Mouse (Mus musculus) hindbrain, postnatal 0 days (tissue): ENCODE measurements around the gene Ebf3. TPM values are rescaled to one million over a fixed set of nuclear protein-coding genes. Genes with fewer than 3 reads are reported as not detected.

Experiments
- ATAC-seq: fragments of 200-750 bp; cut with Nextera tagmentation; 2 replicates; pipeline ENCODE4 v1.8.0; 2017; ENCODE audit warnings: mild to moderate bottlenecking, moderate TSS enrichment, moderate library complexity
- DNase-seq: peaks from one replicate; pipeline ENCODE4 v3.0.0-alpha.2; 2015; ENCODE audit warnings: low spot score
- H3K27ac ChIP-seq: fragments of 300-500 bp; sonication (generic); 2 replicates; pipeline ENCODE4 v1.5.1; 2014; ENCODE audit warnings: mild to moderate bottlenecking
- H3K27me3 ChIP-seq: fragments of 300-500 bp; sonication (generic); 2 replicates; pipeline ENCODE4 v1.6.1; 2014; ENCODE audit warnings: low read length, mixed read lengths; ENCODE audit not compliant: insufficient read depth
- H3K36me3 ChIP-seq: fragments of 300-500 bp; sonication (generic); 2 replicates; pipeline ENCODE4 v1.6.1; 2014; ENCODE audit warnings: low read length, mixed read lengths; ENCODE audit not compliant: insufficient read depth
- H3K4me1 ChIP-seq: fragments of 300-500 bp; sonication (generic); 2 replicates; pipeline ENCODE4 v1.6.1; 2014; ENCODE audit warnings: antibody characterized with exemption, low read length, mixed read lengths; ENCODE audit not compliant: insufficient read depth
- H3K4me2 ChIP-seq: fragments of 300-500 bp; sonication (generic); 2 replicates; pipeline ENCODE4 v1.6.1; 2014; ENCODE audit warnings: low read depth, mild to moderate bottlenecking, low read length, moderate library complexity, mixed read lengths
- H3K4me3 ChIP-seq: fragments of 300-500 bp; sonication (generic); 2 replicates; pipeline ENCODE4 v1.5.1; 2014; ENCODE audit warnings: low read length
- H3K9ac ChIP-seq: fragments of 300-500 bp; sonication (generic); replicated peaks from 2 replicates; pipeline ENCODE4 v1.6.1; 2014; ENCODE audit warnings: mild to moderate bottlenecking, low read length, moderate library complexity, mixed read lengths
- H3K9me3 ChIP-seq: fragments of 300-500 bp; sonication (generic); 2 replicates; pipeline ENCODE4 v1.6.1; 2016; ENCODE audit warnings: low read length, mixed read lengths
- CTCF ChIP-seq: IDR thresholded peaks from 2 replicates; pipeline ENCODE4 v1.5.1; 2016; ENCODE audit warnings: antibody characterized with exemption, control low read depth, low read depth
- WGBS: fragments of 180-500 bp; shearing (Covaris S2); extraction: QIAGEN DNeasy Blood & Tissue Kit; methylation state at CpG from one replicate; pipeline ENCODE4 v1.1.7; 2014; 5-methylcytosine and 5-hydroxymethylcytosine counted together
- polyA plus RNA-seq: library from polyadenylated mRNA; unstranded; fragments of >200 nt; fragmentation: Nextera tagmentation; extraction: Ambion mirVana; gene quantifications from 2 replicates; pipeline ENCODE4 v1.2.1, GENCODE M21; 2015
- total RNA-seq: library from RNA; depleted of rRNA; stranded (reverse); fragments of >200 nt; gene quantifications from 2 replicates; pipeline ENCODE4 v1.2.3, GENCODE M21; 2014

The Ebf3 gene
- total and polyA plus RNA-seq, 2 experiments from 2014 or later = 11.5 to 123 TPM

DNA sequence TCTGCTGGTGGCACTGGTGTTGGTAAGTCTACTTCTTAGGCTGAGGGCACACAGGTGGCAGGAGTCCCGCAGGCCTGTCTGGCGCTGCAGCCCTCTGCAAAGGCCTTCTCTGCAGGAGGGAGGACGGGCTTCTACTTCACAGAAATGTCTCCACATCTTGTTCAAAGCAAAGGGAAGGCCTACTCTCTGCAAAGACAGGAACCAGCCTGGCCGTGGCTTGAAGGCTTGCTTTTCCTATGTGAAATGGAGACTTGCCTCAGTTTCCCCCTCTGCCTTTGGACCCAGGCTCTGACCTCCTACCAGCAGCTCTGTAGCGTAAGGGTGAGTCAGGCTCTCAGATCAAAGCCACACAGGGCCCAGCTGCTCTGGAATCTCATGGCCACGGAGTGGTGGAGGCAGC lies 117.7 kb downstream of the Ebf3 start:
- no peak for TF ChIP-seq CTCF
- ATAC-seq (no peak), DNase-seq (no peak)
- Histone ChIP-seq H3K4me1 (no peaks in the 10 kb centered on the region), H3K9me3 (no peaks in the 10 kb centered on the region), H3K36me3 (0 out of 2 replicates have a peak, but pooled peaks cover 5% of the 10 kb centered on the region), H3K9ac (no peak overlapping the region), H3K4me2 (no peak overlapping the region), H3K27me3 (no peaks in the 10 kb centered on the region), H3K4me3 (no peak overlapping the region), H3K27ac (no peak overlapping the region)
- 64% methylated on average over 6 of the region's 6 CpGs for WGBS

DNA sequence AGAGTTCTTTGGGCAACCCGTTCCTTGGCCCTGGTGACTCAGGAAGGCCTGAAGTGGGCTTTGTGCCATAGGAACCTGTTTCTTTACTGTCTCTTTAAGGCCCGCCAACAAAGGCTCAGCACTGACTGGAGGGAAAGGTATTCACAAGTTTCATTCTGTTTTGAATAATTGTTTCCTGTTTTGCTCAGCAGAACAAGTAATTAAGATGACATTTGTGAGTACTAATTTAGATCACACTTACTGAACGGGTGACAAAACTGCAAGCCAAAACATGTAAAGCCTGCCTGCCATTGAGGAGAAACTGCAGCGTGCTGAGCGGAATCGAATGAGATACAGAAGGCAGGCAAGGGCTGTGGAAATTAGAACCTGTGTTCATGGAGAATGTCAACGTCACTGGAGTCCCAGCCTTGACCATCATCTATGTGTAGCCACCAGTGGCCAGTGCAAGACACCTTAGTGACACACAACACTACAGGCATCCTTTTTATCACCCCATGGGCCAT lies 121.4 kb downstream of the Ebf3 start:
- H3K4me2 ChIP-seq = no peak overlapping the region
- no peak overlapping the region for H3K4me3 ChIP-seq
- ATAC-seq = no peak
- H3K36me3 ChIP-seq = no peaks in the 10 kb centered on the region
- no peak overlapping the region for H3K27ac ChIP-seq
- H3K9me3 ChIP-seq = no peaks in the 10 kb centered on the region
- H3K4me1 ChIP-seq = no peaks in the 10 kb centered on the region
- peak; percentile 6 for DNase-seq
- 72% methylated on average over 7 of the region's 7 CpGs for WGBS
- no peak overlapping the region for H3K9ac ChIP-seq
- TF ChIP-seq CTCF = no peak
- H3K27me3 ChIP-seq = no peaks in the 10 kb centered on the region

GRCm38 (mm10) chr7:137191889-137192288 lies 122.4 kb downstream of the Ebf3 start:
- no peak for ATAC-seq
- WGBS = 48% methylated on average over 12 of the region's 12 CpGs
- no peak for TF ChIP-seq CTCF
- Histone ChIP-seq H3K27me3 (no peaks in the 10 kb centered on the region), H3K4me2 (no peak overlapping the region), H3K4me3 (no peak overlapping the region), H3K9me3 (no peaks in the 10 kb centered on the region), H3K36me3 (no peaks in the 10 kb centered on the region), H3K4me1 (no peaks in the 10 kb centered on the region), H3K27ac (no peak overlapping the region), H3K9ac (no peak overlapping the region)
- no peak for DNase-seq

- Histone ChIP-seq H3K27ac (no peak overlapping the region), H3K27me3 (no peaks in the 10 kb centered on the region), H3K4me2 (no peak overlapping the region), H3K36me3 (no peaks in the 10 kb centered on the region), H3K9me3 (no peaks in the 10 kb centered on the region), H3K4me1 (no peaks in the 10 kb centered on the region), H3K4me3 (no peak overlapping the region), H3K9ac (no peak overlapping the region)
- DNase-seq = no peak
- WGBS = 28% methylated on average over 9 of the region's 9 CpGs
- TF ChIP-seq CTCF = no peak
- ATAC-seq = no peak
Measured at GRCm38 (mm10) chr7:137172278-137172677, 142.0 kb downstream of the Ebf3 start.

DNA sequence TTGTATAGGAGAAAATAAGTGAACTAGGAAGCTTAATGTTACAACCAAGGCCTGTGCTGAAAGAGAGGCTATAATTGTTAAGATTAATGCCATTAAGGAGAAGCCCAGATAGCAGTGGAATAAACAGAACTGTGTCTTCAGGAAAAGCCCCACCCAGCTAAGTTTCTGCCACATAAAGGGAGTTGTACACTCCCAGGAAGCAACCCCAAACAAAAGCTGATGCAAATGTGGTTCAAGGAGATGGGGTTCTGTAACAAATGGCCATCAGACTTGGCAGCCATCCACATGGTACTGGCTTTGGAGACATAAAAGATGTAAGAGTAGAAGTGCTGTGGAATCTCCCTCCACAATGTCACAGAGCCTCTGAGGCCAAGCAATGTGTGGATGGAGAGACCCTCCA lies 155.2 kb downstream of the Ebf3 start:
- TF ChIP-seq CTCF = no peak
- Histone ChIP-seq H3K9me3 (no peaks in the 10 kb centered on the region), H3K9ac (no peak overlapping the region), H3K4me3 (no peak overlapping the region), H3K36me3 (no peaks in the 10 kb centered on the region), H3K27me3 (no peaks in the 10 kb centered on the region), H3K4me2 (no peak overlapping the region), H3K4me1 (no peaks in the 10 kb centered on the region), H3K27ac (no peak overlapping the region)
- DNase-seq = no peak
- ATAC-seq = no peak

DNA sequence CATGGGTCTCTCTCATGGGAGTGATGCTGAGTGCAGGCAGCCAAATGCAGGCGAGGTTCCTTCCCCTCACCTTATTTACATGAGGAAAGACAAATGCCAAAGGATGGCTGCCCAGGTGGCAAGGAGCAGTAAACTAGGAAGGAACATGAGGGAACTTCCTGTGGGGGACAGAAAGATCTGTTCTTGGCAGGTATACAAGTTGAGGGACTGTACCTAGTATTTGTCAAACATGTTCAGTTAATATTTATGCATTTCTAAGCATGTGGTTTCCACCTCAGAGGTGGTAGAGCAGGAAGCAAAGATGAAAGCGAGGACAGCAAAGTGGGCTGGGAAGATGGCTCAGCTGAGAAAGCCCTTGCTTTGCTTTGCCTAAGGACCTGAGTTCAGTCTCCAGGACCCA lies 159.6 kb downstream of the Ebf3 start:
- H3K4me3 ChIP-seq = no peak overlapping the region

DNA sequence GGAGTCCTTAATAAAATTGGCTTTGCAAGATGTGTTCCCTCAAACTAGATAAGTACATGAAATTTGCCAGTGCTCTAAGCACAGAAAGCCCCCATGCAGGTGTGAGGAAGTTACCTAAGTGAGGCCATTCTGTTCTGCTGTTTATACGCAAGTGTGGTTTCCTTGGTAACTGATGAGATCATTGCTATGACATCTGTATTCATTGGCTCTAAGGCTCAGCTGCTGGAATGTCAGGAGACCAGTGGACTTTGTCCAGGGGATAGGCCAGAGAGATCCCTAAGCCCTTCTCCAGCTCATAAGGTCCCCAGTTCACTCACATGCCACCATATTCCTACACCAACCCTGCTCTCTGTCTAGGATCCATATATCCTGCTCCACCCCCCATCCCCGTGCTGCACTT lies 162.4 kb downstream of the Ebf3 start:
- H3K27ac ChIP-seq = no peak overlapping the region
- 85% methylated on average over 2 of the region's 2 CpGs for WGBS

More for the DNA sequence above, 159.6 kb downstream of the Ebf3 start:
- no peaks in the 10 kb centered on the region for H3K27me3 ChIP-seq
- H3K9me3 ChIP-seq = no peaks in the 10 kb centered on the region
- H3K36me3 ChIP-seq = no peaks in the 10 kb centered on the region
- no peak overlapping the region for H3K9ac ChIP-seq
- no peak for TF ChIP-seq CTCF
- ATAC-seq (no peak), DNase-seq (no peak)
- no peaks in the 10 kb centered on the region for H3K4me1 ChIP-seq
- no peak overlapping the region for H3K4me2 ChIP-seq
- WGBS = 83% methylated on average over 2 of the region's 2 CpGs
- no peak overlapping the region for H3K27ac ChIP-seq

More for the DNA sequence above, 162.4 kb downstream of the Ebf3 start:
- no peak for TF ChIP-seq CTCF
- ATAC-seq = no peak
- H3K9me3 ChIP-seq = no peaks in the 10 kb centered on the region
- no peaks in the 10 kb centered on the region for H3K36me3 ChIP-seq
- H3K9ac ChIP-seq = no peak overlapping the region
- no peak overlapping the region for H3K4me2 ChIP-seq
- H3K4me3 ChIP-seq = no peak overlapping the region
- DNase-seq = no peak
- no peaks in the 10 kb centered on the region for H3K27me3 ChIP-seq
- H3K4me1 ChIP-seq = no peaks in the 10 kb centered on the region
